Mouse (Mus musculus) monocyte, adult 5-6 weeks (primary cell): ENCODE results near the gene Fam20a. TPM values are rescaled to one million over a fixed set of nuclear protein-coding genes. Genes with fewer than 3 reads are reported as not detected.

ENCODE experiments used
- ATAC-seq: fragments of 153-309, 156-312 bp; replicated peaks from 2 replicates; pipeline ENCODE4 v1.8.0; 2017; ENCODE audit warnings: mild to moderate bottlenecking; ENCODE audit not compliant: low TSS enrichment, insufficient number of reproducible peaks, severe bottlenecking, poor library complexity, low FRiP score
- total RNA-seq: library from RNA; stranded (forward); fragments of 200-1000, 200-491, 200-594 nt; gene quantifications from 3 replicates; pipeline ENCODE4 v1.2.3, GENCODE M21; 2017

The Fam20a gene
- total RNA-seq, 1 experiment from 2014 or later = 3.2 TPM

DNA sequence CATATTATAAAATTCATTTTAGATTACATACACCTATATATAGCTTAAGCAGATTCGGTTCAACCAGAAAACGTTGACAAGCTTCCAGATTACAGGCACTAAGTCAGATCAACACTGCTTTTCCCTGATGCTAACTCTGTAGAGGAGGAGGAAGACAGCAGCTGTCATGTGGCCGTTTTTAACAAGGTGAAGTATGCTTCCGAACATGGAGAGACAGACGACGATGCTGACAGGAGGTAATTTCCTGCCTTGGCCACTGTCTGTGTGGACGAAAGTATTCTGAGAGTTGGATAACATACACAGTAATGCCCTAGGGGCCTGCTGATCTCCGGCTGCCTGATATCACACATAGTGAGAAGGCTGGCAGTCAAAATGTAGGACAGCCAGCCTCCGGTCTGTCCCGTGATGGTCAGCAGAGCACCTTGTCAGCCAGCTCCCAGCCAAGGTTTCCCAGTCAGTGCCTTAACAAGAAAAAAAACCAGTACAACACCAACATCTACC, 93.0 kb downstream of the Fam20a start:
- ATAC-seq = no peak

DNA sequence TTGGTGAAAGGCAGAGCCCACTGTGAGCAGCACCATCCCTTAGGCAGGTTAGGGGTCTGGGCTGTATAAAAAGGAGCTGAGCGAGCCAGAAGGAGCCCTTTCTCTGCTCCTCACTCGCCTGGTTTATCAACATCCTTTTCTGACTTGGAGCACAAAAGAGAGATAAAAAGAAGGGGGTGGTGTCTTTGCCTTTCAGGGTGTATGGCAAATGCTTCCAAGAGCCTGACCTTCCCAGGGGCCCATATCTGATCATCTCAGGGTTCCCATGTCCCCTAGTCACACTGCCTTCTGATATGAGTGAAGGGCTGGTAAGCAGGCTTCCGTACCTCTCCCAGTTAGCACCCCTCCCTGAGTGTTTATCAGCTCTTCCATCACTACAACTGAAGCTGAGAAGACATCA, 94.0 kb downstream of the Fam20a start:
- no peak for ATAC-seq

DNA sequence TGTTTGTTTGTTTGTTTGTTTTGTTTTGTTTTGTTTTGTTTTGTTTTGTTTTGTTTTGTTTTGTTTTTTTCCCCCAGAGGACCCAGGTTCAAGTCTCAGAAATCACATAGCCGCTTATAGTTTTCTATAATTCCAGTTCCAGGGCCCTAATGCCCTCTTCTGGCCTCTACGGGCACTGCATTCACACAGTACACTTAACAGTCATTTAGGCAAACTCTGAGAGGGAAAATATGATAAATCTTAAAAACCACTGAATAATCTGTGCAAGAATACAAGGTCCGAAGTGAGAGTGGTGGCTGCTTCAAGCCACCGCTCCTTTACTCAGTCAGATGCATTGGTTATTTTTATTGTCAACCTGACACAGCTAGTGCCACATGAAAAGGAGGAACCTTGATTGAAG, 94.4 kb downstream of the Fam20a start:
- no peak for ATAC-seq

DNA sequence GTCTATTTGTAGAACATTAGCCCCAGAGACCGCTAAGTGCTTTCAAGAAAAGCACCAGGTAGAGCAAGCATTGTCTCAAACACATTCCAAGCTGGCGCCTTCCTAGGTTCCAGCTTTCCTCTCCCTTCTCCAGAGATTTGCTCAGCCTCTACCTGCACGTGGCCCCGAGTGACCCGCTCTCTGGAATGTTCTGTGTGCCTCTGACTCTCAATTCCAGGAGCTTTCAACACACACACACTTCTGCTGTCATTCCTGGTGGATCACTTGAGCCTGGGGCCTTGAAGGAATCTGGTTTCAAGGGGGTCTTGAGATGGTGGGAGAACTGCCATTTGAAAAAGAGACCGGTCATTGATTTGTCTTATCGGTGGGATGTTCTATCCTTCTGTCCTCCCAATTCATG, 98.8 kb downstream of the Fam20a start:
- ATAC-seq = no peak

DNA sequence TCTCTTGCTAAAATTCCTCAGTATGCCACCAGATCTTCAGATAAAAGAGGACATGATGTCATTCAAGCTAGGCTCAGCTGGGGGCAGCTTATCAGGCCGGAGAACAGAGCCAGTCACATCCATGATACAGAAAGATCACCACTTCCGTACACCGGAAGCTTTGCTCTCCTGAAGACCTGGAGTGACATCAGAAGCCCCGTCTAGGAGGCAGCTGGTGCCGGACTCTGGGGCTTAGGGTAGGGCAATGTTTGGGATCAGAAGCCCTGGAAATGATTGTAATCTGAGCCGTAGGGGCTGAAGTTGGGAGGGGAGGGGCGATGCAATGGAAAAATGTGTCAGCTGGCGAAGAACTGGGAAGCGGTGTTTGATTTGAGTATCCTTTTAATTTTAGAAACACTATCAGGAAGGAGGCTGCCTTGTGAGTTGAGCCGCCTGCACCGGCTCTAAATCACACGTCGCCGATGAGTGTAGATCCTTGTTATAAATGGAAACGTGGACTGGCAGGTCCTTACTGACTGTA, 99.5 kb downstream of the Fam20a start:
- ATAC-seq = no peak

DNA sequence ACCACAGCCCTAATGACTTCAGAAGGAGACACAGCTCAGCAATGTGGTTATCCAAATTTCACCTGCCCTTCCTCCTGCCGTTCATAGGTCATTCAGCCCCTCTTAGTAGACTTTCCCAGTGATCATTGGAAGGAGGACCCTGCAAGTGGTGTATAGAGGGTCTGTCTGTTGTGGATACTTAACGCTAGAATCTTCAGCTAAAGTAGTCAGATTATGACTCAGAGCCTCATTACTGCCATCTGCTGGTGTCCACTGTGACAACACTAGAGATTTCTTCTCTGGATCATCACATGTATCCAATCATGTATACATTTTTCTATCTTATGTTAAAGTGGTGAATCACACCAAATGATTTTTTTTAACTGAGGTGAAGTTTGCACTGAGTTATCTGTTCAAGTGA, 100.9 kb downstream of the Fam20a start:
- ATAC-seq = peak; percentile 69

DNA sequence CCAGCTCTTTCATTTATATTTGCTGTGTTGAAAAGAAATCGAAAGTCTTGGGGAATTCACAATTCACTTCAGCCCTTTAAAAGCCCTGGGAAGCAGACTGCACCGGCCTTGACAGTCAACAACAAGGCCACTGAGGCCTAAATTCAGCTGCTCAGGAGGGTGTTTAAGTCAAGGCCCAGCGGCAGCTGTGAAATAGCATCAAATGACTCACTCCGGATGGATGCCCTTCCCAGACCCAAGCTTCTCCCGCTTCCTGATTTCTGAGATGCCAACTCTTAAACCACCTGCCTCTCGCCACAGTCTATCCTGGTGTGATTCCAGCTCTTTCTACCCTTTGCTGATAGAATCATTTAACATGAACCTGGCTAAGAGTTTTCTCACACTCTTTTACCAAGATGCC, 101.7 kb downstream of the Fam20a start:
- no peak for ATAC-seq

Other genes starting within 250 kb of the Fam20a start
- 0.96 to 2.5 TPM (median 1.1 TPM) in 3 replicates for gene Arsg, start 248.9 kb downstream of the Fam20a start, total RNA-seq
- gene Slc16a6, start 248.7 kb downstream of the Fam20a start, total RNA-seq = 9.1 to 20.3 TPM (median 11.3 TPM) in 3 replicates
- 1.5 to 4.0 TPM (median 1.9 TPM) in 3 replicates for gene Wipi1, start 110.3 kb downstream of the Fam20a start, total RNA-seq
- 124 to 194 TPM (median 167 TPM) in 3 replicates for gene Prkar1a, start 72.9 kb downstream of the Fam20a start, total RNA-seq
- not detected in 3 replicates for gene 1700012B07Rik, start 105.8 kb upstream of the Fam20a start, total RNA-seq